8 mouse cellular contexts compared by ENCODE assay signal in genomic region chr9:47407007-47407670, GRCm38 (mm10).
A peak's percentile ranks its signal among the peaks of the same experiment; 100 is the strongest.
DNase-seq lines count a peak whose midpoint lies in the region; ATAC-seq and TF ChIP-seq lines count a peak whose summit lies in the region.

No protein-coding gene starts in this region.

- H3K27ac ChIP-seq in forebrain, postnatal 0 days (ENCODE audit: low read depth, low read length) = 0 out of 2 replicates have a peak overlapping the region, but pooled peaks have one; percentile 21

- H3K9me3 ChIP-seq in forebrain, postnatal 0 days (ENCODE audit: low read length) = no peaks in the 10 kb centered on the region

- no peaks in the 10 kb centered on the region for H3K4me1 ChIP-seq in forebrain, postnatal 0 days (ENCODE audit: insufficient read depth)

- H3K27me3 ChIP-seq in forebrain, postnatal 0 days (ENCODE audit: insufficient read depth, low read length) = no peaks in the 10 kb centered on the region

- H3K9ac ChIP-seq in forebrain, postnatal 0 days = no peak overlapping the region

- H3K4me2 ChIP-seq in forebrain, postnatal 0 days (ENCODE audit: low read depth) = no peak overlapping the region

- DNase-seq in ovary, postnatal 36 days (ENCODE audit: low spot score) = peak; percentile 39
- no peak for DNase-seq in ovary, postnatal 14 days (ENCODE audit: low spot score)
- peak; percentile 77 for DNase-seq in forebrain, postnatal 0 days
- peak; percentile 89 for DNase-seq in heart, postnatal 4 days
- peak; percentile 19 to 30 for DNase-seq in left cerebral cortex, postnatal 36 days (ENCODE audit: low spot score in 2 of 2)
- peak; percentile 76 to 81 for DNase-seq in right cerebral cortex, postnatal 10 days (ENCODE audit: low spot score in 2 of 2)
- DNase-seq in spleen, postnatal 36 days (ENCODE audit: low spot score in 2 of 2) = no peak
- no peak for DNase-seq in thymus, postnatal 0 days (ENCODE audit: low spot score)

- no peaks in the 10 kb centered on the region for H3K36me3 ChIP-seq in forebrain, postnatal 0 days (ENCODE audit: insufficient read depth)

- intact Hi-C loops in left cerebral cortex, postnatal 36 days (cut with DNase I) = no loop called here

- H3K4me3 ChIP-seq in forebrain, postnatal 0 days (ENCODE audit: low read depth, low read length) = no peak overlapping the region

- TF ChIP-seq CTCF in forebrain, postnatal 0 days (IDR thresholded peaks at IDR 0.05; ENCODE audit: low read depth) = no peak

- peak; percentile 80 for ATAC-seq in forebrain, postnatal 0 days

- WGBS in forebrain, postnatal 0 days = 23% methylated on average over 7 of the region's 7 CpGs

Comparison
In these comparisons a context has a peak if more than half of its experiments do, and no peak if none do; other contexts are left out.
1. DNase-seq: peak in ovary, postnatal 36 days (single experiment), forebrain, postnatal 0 days (single experiment), heart, postnatal 4 days (single experiment), left cerebral cortex, postnatal 36 days (2 of 2) and right cerebral cortex, postnatal 10 days (2 of 2); none in ovary, postnatal 14 days (single experiment), spleen, postnatal 36 days (0 of 2) and thymus, postnatal 0 days (single experiment).